10 mouse cellular contexts compared by ENCODE assay signal in genomic region chr2:157472469-157472868, GRCm38 (mm10). TPM values are rescaled to one million over a fixed set of nuclear protein-coding genes. Genes with fewer than 3 reads are reported as not detected.
DNase-seq lines count a peak whose midpoint lies in the region; ATAC-seq and TF ChIP-seq lines count a peak whose summit lies in the region.
"Had no signal": no experiment of that assay in that cellular context is flagged by ENCODE, and none has a peak within 500 bp of the region (broad histone marks: within the 10 kb centered on the region; RNA-seq: fewer than 3 reads in every experiment).

No protein-coding gene starts in this region.

- TF ChIP-seq CTCF in layer of hippocampus, adult 2 months (conservative IDR thresholded peaks at IDR 0.05) = no peak

- DNase-seq in layer of hippocampus, adult 2 months (ENCODE audit: low spot score in 2 of 2) = no peak
- no peak for DNase-seq in layer of hippocampus, postnatal 36 days
- DNase-seq in forebrain, embryonic 14.5 days (ENCODE audit: low spot score) = no peak
- peak; percentile 47 for DNase-seq in skeletal muscle tissue, adult 2 months (ENCODE audit: low read depth, low spot score)
- DNase-seq in T-cell, adult 2 months (ENCODE audit: low spot score) = no peak
- no peak for DNase-seq in thymus, postnatal 14 days
- DNase-seq: liver had no signal

- no peak overlapping the region for H3K4me2 ChIP-seq in forebrain, embryonic 14.5 days (ENCODE audit: low read length)
- no peak overlapping the region for H3K4me2 ChIP-seq in limb, embryonic 12.5 days

- no peaks in the 10 kb centered on the region for H3K27me3 ChIP-seq in forebrain, embryonic 14.5 days (replicated peaks; ENCODE audit: control insufficient read depth, insufficient read depth, low read length)
- no peaks in the 10 kb centered on the region for H3K27me3 ChIP-seq in limb, embryonic 12.5 days

- no peak overlapping the region for H3K4me3 ChIP-seq in layer of hippocampus, adult 2 months
- no peak overlapping the region for H3K4me3 ChIP-seq in forebrain, embryonic 14.5 days (ENCODE audit: low read depth, low read length)
- no peak overlapping the region for H3K4me3 ChIP-seq in limb, embryonic 12.5 days (replicated peaks)

- 70% methylated on average over 4 of the region's 4 CpGs for WGBS in forebrain, embryonic 14.5 days
- WGBS in limb, embryonic 12.5 days = 60% methylated on average over 4 of the region's 4 CpGs

- ATAC-seq in forebrain, embryonic 14.5 days = no peak
- no peak for ATAC-seq in limb, embryonic 12.5 days (ENCODE audit: insufficient number of reproducible peaks, insufficient read depth, low FRiP score, low TSS enrichment, low read depth)
- ATAC-seq in frontal cortex, adult (ENCODE audit: low TSS enrichment) = no peak
- ATAC-seq: CD4-positive, CD25-positive, alpha-beta regulatory T cell, adult 4 months had no signal

- H3K27ac ChIP-seq in layer of hippocampus, adult 2 months = peak overlapping the region; percentile 48; the same call in 1 of the 2 replicates
- H3K27ac ChIP-seq in forebrain, embryonic 14.5 days (ENCODE audit: low read depth, low read length) = peak overlapping the region; percentile 97; the same call in 1 of the 2 replicates
- peak overlapping the region; percentile 96 for H3K27ac ChIP-seq in limb, embryonic 12.5 days

- peaks cover 44% of the 10 kb centered on the region for H3K36me3 ChIP-seq in forebrain, embryonic 14.5 days (ENCODE audit: control insufficient read depth, insufficient read depth, low read length)
- H3K36me3 ChIP-seq in limb, embryonic 12.5 days = peaks cover 45% of the 10 kb centered on the region

- H3K9me3 ChIP-seq in forebrain, embryonic 14.5 days (replicated peaks; ENCODE audit: control insufficient read depth, low read length) = no peaks in the 10 kb centered on the region
- H3K9me3 ChIP-seq in limb, embryonic 12.5 days = no peaks in the 10 kb centered on the region

- peak overlapping the region; percentile 13; the same call in 1 of the 2 replicates for H3K9ac ChIP-seq in forebrain, embryonic 14.5 days (ENCODE audit: low read length)
- H3K9ac ChIP-seq in limb, embryonic 12.5 days (replicated peaks) = no peak overlapping the region

- H3K4me1 ChIP-seq in forebrain, embryonic 14.5 days (ENCODE audit: control insufficient read depth, insufficient read depth, low read length) = peaks cover 38% of the 10 kb centered on the region
- peaks cover 75% of the 10 kb centered on the region for H3K4me1 ChIP-seq in limb, embryonic 12.5 days (replicated peaks)

RNA-seq across cellular contexts. Expression of gene Src, which starts 54.2 kb away (rescaled TPM):
- 100 to 1,000 TPM; 150 to 156 TPM for total RNA-seq in layer of hippocampus, adult 2 months (2021)
- 100 to 1,000 TPM; 154 to 160 TPM for total RNA-seq in layer of hippocampus, postnatal 36 days (2021)
- 30.1 and 31.0 TPM in 2 replicates for polyA plus RNA-seq in forebrain, embryonic 14.5 days (2014; fragmentation: Nextera tagmentation; extraction: Ambion mirVana)
- 30.3 and 35.3 TPM in 2 replicates for polyA plus RNA-seq in limb, embryonic 12.5 days (2016; fragmentation: Nextera tagmentation; extraction: Ambion mirVana)
